Mouse (Mus musculus) large intestine, adult 2 months (tissue): Measurements from ENCODE around the gene Rnf145. TPM values are rescaled to one million over a fixed set of nuclear protein-coding genes. Genes with fewer than 3 reads are reported as not detected.

ENCODE experiments used
- DNase-seq: peaks from one replicate; pipeline ENCODE4 v3.0.0-alpha.2; 2012; ENCODE audit warnings: low read depth, low spot score
- WGBS: fragments of 180-500 bp; shearing (Covaris S2); methylation state at CpG from one replicate; pipeline ENCODE4 v1.1.7; 2018; 5-methylcytosine and 5-hydroxymethylcytosine counted together
- polyA plus RNA-seq: library from polyadenylated mRNA; depleted of rRNA; stranded (reverse); fragments of >200 nt; gene quantifications from 2 replicates; pipeline ENCODE4 v1.2.3, GENCODE M21; 2012

Rnf145 gene
- polyA plus RNA-seq, 1 experiment, result 44.6 TPM

DNA sequence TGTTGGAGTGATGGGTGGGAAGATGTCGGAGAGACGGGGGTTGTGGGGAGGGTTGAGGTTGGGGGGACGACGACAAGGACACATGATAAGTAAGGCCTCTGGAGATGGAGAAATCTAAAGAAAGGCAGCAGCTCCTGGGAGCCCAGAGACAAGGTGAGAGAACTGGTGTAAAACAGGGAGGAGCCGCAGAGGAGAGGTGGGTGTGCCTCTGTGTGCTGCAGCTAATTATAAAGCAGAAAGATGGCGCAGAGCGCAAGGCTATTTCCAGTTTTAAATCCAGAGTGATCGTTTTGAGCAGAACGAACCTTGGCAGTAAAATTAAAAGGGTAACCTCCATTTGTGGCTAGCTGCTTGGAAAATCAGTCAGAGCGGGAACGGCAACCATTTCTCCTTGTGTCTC lies 12.1 kb downstream of the Rnf145 start:
- no peak for DNase-seq
- WGBS, result 84% methylated on average over 11 of the region's 11 CpGs

DNA sequence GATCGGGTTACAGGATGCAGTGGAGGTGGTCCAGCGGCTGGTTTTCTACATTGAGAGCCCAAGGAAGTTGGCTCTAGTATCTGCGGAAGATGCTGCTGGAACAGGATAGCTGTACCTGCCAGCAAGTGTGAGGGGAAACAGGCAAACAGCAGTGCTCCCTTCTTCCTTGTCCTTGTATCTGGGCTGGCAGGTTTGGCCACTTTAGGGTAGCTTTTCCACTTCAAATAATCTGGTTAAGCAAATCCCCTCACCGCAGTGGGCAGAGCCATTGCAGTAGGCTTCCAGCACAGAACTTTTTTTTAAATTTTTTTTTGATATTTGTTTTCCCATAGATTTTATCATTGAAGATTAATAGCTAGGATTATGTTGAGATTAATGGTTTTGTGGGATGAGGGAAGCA lies 12.9 kb downstream of the Rnf145 start:
- 80% methylated on average over 4 of the region's 4 CpGs for WGBS

DNA sequence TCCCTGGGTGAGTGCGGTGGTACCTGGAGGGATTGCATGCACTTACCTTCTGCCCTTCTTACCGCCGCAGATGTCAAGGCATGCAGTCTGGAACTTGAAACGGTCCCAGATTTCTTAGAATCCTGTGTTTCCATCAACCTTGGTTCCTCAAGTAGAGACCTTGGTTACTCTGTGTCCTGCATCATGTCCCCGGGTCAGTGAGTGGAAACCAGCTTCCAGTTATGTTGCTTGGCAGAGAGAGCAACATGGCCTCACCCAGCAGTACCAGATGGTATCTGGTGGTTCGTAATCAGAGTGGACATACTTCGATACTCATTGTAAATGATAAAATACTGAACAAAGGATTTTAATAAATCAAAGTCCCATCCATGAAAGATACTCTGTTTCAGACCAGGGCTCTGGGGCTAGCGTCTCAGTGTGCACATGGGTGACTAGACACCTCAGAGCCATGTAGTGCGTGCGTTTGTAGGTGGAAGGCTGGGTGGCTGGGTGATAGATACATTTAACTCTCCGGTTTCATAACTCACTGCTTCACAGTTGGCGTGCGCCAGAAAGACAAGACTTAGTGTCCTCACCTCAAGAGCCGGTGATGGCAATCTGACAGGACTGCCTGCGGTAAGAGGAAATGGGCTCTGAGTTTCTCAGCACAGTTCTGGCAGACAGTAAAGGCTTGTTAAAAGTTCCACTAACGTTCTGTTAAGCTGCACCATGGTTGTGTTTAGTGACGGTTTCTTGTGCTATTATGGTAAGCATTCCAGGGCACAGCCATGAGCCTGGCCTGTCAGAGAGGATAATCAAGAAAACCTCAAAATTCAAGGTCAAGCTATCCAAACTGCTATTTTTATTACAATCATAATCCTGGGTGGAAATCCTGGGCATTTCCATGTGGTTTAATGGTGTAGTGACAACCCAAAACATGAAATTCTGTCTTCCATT lies 14.3 kb downstream of the Rnf145 start:
- WGBS, result 87% methylated on average over 17 of the region's 17 CpGs
- DNase-seq, result no peak

More for the DNA sequence above, 12.9 kb downstream of the Rnf145 start:
- DNase-seq, result no peak

DNA sequence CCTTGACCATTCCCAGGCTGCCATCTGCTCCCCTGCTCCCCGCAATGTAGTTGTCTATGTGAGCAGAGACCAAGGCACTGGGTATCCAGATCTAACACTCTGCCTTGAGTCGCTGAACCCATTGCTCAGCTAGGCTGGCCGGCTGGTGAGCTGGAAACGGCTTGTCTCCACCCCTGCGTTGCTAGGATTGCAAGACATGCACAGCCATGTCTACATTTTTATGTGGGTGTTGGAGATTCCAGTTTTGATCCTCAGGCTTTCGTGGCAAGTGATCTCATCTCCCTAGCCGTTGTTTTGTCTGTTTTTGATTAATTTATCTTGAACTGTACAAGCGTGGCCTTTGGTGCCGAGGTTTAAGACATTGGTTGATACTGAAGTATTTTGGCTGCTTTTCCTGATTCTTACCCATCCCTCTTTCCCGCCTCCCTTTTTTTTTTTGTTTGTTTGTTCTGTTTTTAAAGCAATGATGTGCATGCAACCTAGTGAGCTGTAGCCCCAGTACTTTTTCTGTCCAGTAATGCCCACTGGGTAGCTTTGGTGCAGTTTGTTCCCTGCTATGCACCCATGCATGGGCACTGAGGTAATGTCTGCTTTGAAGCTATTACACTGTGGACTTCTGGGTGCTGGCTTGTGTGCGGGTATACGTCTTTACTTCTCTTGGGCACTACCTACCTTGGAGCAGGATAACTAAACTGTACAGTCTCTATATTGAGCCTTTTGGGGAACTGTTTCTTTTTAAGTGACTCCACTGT lies 16.4 kb downstream of the Rnf145 start:
- WGBS, result 83% methylated on average over 12 of the region's 12 CpGs

DNA sequence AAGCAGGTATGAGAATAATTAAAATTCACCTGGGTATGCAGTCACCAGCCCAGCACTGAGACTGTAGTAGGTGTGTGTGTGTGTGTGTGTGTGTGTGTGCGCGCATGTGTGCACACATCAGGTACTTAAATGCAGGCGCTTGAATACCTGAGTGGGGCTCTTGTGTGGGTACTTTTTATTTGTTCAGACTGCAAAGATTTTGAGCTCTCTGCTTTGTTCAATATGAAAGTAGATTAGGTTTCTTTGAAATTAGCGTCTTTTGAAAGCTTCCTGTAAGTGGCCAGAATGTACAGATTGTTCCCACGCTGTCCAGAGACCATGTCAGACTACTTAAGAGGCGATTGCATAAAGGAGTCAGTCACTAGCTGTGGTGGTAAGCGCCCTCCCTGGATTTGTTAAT lies 18.6 kb downstream of the Rnf145 start:
- WGBS, result 93% methylated on average over 7 of the region's 7 CpGs

More for the DNA sequence above, 16.4 kb downstream of the Rnf145 start:
- no peak for DNase-seq

DNA sequence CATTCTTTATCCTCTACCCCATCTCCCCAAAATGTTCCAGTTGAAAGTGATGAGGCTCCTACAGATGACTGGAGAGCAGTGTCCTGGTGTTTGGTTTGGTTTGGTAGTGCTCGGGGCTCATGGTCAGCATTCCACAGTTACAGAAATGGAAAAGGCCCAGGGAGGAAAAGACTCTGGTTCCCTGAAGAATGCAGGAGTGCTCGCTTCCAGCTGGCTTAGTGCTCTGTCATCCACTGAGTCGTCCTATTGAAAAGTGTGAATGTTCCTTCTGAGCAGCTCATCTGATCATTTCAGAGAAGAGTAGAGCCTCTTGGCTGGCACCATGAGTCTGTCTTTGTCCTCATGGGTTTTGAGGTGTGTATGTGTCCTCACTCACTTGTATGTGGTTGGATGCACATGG lies 19.3 kb downstream of the Rnf145 start:
- WGBS, result 72% methylated on average over 3 of the region's 3 CpGs

More for the DNA sequence above, 18.6 kb downstream of the Rnf145 start:
- DNase-seq, result no peak

DNA sequence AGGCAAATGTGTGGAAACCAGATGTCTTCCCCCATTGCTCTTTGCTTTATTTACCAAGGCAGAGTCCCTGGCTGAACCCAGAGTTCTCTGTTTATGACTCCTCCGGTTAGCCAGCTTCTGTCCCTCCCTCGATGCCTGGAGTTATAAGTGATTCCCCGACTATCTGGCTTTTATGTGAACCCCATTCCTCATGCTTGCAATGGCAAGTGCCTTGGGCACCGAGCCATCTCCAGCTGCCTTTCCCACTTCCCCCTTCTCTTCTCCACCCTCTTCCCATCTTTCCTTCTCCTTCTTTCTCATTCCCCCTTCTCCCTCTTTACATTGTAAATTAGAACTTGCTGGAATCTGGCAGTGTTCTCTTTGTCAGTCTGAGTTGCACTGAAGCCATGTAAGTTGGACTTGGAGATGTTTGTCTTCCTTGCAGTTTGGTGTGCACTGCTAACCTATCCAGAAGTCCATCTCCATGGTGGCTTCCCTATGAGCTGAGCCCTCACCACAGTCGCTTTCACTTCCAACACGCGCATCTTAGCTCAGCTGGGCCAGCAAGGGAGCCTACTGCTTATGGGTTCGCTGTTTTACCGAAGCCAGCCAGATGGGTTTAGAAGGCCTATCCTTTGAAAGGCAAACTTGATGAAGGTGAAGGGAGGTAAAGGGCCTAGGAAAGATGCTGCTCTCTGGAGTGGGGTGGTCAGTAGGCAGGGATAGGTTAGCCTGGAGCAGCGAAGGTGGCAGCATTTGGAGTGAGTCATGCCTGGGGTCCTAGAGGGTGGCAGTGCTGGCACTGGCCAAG lies 19.9 kb downstream of the Rnf145 start:
- 63% methylated on average over 10 of the region's 10 CpGs for WGBS
- DNase-seq, result no peak

More for the DNA sequence above, 19.3 kb downstream of the Rnf145 start:
- no peak for DNase-seq

DNA sequence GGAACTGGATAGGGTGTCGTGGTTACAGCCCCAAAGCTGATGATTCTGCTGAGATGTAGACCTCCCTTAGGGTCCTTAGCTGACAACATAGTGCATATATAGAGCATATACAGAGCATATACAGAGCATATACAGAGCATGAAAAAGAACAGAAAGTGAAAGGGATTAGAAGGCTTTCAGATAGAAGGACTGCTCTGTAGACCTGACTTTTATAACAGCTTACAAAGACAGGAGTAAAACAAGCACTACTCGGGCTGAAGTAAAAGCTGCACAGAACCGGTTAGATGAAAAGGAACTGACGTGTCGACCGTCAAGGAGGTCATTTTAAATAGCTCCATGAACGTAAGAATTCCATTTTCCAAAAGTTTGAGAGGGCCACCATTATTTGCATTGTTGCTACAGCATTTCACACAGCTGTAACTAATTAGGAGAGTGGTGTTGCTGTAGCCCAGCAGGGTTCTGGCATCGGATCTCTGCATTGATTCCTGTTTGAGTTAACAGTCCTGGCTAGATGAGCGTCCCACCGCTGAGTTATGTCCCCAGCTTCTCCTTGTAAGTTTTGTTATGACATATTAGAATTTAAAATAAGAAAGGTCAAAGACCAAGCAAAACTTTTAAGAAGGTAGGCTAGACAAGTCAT lies 20.6 kb downstream of the Rnf145 start:
- WGBS, result 71% methylated on average over 10 of the region's 10 CpGs
- DNase-seq, result no peak

DNA sequence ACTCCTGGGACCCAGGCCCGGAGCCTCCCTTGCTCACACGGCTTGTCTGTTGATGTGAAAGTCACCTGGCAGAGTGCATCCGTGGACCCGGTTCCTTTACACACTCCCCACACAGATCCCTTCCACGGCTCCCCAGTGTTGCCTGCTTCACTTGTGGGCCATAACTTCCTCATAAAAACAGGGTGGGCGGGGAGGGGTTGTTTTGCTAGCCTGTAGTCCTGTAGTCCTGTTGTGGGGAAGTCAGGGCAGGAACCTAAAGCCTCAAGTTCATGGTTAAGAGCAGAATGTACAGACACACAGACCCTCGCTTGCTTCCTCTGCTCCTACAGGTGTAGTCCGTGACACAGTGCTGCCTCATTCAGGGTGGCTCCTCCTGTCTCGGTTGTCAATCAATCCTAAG lies 21.5 kb downstream of the Rnf145 start:
- DNase-seq, result no peak
- WGBS, result 71% methylated on average over 9 of the region's 9 CpGs

DNA sequence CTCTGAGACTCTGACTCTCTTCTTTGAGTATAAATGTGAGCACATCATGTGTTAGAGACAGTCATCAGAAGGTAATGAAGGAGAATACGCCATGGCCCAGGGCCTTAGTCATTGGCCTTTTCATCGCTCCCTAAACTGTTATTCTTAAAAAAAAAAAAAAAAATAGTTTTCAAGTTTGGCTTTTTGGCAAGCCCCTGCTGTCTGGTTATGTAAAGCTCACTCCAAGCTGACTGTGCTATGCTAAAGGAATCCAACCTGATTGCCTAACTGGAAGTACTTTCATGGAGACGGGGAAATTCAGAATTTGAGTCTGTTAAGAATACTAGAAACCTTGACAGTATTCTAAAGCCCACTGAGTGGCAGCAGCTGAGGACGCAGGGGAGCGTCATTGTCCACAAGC lies 22.5 kb downstream of the Rnf145 start:
- no peak for DNase-seq
- WGBS, result 80% methylated on average over 5 of the region's 5 CpGs

DNA sequence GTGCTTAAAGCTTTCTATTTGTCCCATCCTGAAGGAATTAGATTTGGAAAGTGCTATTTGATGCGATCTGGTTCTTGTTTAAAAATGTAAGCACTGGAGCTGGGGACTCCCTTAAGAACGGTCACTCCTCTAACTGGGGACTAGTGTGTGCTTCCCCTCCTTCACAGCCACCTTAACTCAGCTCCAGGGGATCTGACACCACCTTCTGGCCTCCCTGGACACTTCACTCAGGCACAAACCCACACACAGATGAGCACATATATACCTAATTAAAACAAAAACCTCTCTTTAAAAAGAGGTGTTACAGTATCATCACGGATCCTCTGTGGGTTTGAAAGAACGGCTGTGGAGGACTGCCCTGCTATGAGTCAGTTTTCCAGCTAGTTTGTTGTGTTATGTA lies 23.0 kb downstream of the Rnf145 start:
- no peak for DNase-seq
- WGBS, result 74% methylated on average over 4 of the region's 4 CpGs

DNA sequence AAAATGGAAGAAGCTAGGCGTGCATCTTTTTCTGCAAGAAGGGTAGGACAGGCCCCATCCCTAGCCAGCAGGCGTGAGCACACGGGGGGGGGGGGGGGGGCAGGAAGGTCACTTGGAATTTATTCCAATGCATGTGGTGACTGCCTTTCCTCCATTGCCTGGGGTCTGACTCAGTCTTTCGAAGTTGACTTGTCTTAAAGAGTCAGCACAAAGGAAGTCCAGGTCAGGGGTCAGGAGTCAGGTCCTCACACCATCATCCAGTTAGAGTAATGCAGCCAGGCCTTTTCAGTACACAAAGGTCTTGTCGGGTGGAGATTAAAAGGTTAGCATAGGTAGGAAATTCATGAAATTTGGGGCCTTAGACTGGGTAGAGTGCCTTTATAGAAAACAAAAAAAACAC lies 24.8 kb downstream of the Rnf145 start:
- no peak for DNase-seq
- 69% methylated on average over 5 of the region's 5 CpGs for WGBS

DNA sequence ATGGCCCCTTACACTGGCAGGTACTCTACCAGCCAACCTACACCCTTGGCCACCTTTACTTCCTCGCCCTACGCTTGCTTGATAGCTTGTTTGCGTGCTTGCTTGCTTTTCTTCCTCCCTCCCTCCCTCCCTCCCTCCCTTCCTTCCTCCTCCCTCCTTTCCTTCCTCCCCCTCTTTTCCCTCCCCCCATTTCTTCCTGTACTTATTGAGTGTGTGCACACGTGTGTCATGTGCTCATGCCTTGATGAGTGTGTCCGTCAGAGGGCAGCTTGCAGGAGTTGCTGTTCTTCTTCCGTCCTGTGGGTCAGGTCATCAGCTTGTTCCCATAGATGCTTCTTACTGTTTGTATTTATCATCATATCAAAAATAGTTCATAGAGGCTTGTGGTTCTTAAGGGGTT lies 25.2 kb downstream of the Rnf145 start:
- 48% methylated on average over 6 of the region's 6 CpGs for WGBS
- no peak for DNase-seq

DNA sequence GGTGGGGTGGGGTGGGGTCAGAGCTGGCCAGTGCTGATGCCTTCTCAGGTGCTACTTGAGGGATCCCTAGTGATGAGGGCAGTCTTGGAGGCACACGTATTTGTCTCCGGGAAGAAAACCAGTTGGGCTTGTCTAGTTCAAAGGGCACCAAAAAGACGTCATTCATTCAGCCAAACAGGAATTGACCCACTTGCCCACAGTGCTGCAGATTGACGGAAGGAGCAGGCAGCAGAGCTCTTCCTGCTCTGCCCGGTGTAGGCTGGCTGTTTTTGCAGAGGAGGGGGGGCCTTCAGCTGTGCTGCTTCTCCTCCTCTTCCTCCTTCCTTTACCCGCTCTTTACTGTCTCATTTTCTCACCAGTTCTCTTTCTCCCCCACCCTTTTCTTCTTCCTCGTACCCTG lies 26.4 kb downstream of the Rnf145 start:
- DNase-seq, result peak; percentile 45

DNA sequence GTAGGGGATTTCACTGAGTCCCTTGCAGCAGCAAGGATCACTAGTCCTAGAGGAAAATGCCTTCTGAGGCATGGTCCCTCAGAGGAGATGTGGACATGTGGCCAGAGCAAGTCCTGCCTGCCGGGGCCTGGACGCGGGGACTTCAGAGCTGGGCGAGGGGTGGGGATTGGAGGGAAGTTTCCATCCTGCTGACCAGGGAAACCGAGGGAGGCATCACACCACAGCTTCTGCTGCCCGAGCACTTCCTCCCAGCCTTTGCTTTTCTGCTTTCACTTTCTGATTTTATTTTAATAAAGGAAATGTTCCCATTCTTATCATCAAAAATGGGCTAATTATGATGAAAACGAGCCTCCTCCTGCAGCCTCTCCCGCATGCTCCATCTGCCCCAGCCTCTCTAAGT lies 27.5 kb downstream of the Rnf145 start:
- no peak for DNase-seq
- WGBS, result 64% methylated on average over 8 of the region's 8 CpGs

More for the DNA sequence above, 26.4 kb downstream of the Rnf145 start:
- WGBS, result 19% methylated on average over 7 of the region's 7 CpGs

DNA sequence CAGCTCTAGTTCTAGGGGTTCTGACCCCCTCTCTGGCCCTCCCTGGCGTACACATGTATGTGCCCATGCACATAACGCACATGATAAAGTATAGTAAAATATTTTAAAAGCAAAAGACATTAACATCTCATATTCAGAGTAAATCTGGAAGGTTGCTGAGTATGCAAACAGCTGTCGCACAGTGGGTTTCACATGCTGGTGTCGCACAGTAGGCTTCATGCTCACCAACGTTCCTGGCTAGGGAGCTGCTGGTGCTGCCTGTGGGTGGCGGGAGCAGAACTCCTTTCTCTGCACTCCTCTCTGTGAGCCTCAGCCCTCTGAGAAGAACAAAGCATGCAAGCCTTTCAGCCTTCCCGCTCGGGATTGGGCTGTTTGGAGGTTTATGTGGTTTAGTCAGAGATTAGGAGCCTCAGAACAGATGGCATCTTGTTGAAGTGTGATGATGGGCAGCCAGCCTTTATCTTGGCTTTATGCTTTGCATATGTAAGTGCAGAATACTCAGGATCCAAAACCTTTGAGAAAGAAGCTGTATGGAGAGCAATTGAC lies 29.0 kb downstream of the Rnf145 start:
- 87% methylated on average over 8 of the region's 8 CpGs for WGBS
- no peak for DNase-seq

DNA sequence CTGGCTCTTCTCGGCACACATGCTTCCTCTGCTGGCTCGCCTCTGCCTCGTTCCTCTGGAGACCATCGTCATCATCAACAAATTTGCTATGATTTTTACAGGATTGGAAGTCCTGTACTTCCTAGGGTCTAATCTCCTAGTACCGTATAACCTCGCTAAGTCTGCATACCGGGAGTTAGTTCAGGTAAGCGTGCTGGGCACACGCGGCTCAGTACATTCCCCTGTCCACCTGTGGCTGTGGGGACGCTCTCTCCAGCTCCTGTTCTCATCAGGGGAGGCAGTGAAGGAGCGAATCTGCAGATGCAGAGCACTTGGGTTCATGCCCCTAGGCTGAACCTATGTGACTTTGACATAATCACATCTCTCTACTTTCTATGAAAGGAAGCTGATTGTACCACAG lies 30.1 kb downstream of the Rnf145 start:
- DNase-seq, result no peak
- 89% methylated on average over 12 of the region's 12 CpGs for WGBS

DNA sequence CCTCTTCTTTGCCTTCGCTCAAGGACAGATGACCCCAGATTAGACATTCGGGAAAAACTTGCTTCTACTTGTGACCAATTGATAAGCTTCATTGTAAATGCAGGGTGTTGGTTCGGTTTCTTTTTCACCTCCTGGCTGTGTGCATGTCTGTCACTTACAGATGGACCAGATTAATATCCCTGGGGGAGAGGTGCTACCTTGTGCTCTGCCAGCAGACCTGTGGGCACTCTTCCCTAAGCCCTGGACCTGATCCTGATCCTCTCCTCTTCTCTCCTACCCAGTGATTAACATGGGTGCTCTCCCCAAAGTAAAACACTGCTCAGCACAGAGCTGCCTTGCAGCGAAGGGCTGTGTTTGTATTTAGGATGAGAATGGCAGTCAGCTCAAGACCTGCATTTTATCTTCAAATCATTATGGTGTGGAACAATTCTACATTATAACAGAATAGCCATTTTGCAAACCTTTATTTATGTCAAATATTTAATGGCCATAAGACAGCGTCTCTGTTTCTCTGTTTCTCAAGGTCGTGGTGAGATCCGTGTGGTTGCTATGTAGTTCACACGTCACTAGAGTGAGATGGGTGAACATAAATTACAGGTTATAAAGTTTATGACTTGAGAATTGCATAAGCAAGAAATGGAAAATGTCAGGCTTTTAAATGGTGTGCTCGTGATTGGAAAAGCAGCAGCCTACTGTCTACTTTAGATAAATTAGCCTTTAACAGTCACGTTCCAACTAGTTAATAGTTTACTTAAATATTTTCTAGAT lies 30.9 kb downstream of the Rnf145 start:
- WGBS, result 29% methylated on average over 10 of the region's 10 CpGs
- DNase-seq, result peak; percentile 60
